Mouse (Mus musculus) embryonic facial prominence, embryonic 14.5 days (tissue): ENCODE measurements around the gene Cask. TPM values are rescaled to one million over a fixed set of nuclear protein-coding genes. Genes with fewer than 3 reads are reported as not detected.

Experiments used
- ATAC-seq: fragments of 200-750 bp; cut with Nextera tagmentation; 2 replicates; pipeline ENCODE4 v1.8.0; 2017; ENCODE audit warnings: low read depth, moderate number of reproducible peaks, moderate TSS enrichment
- DNase-seq: peaks from one replicate; pipeline ENCODE4 v3.0.0-alpha.2; 2015; ENCODE audit warnings: low spot score
- H3K27ac ChIP-seq: fragments of 300-500 bp; sonication (generic); replicated peaks from 2 replicates; pipeline ENCODE4 v1.5.1; 2014; ENCODE audit warnings: low read depth, mild to moderate bottlenecking, low read length, moderate library complexity
- H3K27me3 ChIP-seq: fragments of 300-500 bp; sonication (generic); replicated peaks from 2 replicates; pipeline ENCODE4 v1.6.1; 2014; ENCODE audit warnings: low read length; ENCODE audit not compliant: control insufficient read depth, insufficient read depth
- H3K36me3 ChIP-seq: fragments of 300-500 bp; sonication (generic); 2 replicates; pipeline ENCODE4 v1.6.1; 2014; ENCODE audit warnings: low read length, mixed read lengths; ENCODE audit not compliant: control insufficient read depth, insufficient read depth
- H3K4me1 ChIP-seq: fragments of 300-500 bp; sonication (generic); 2 replicates; pipeline ENCODE4 v1.6.1; 2014; ENCODE audit warnings: antibody characterized with exemption, low read length; ENCODE audit not compliant: control insufficient read depth, insufficient read depth
- H3K4me2 ChIP-seq: fragments of 300-500 bp; sonication (generic); 2 replicates; pipeline ENCODE4 v1.6.1; 2014; ENCODE audit warnings: low read depth, mild to moderate bottlenecking, low read length, moderate library complexity, mixed read lengths
- H3K4me3 ChIP-seq: fragments of 300-500 bp; sonication (generic); 2 replicates; pipeline ENCODE4 v1.5.1; 2014; ENCODE audit warnings: low read depth, mild to moderate bottlenecking, low read length
- H3K9ac ChIP-seq: fragments of 300-500 bp; sonication (generic); 2 replicates; pipeline ENCODE4 v1.6.1; 2014; ENCODE audit warnings: low read depth, mild to moderate bottlenecking, low read length, moderate library complexity, mixed read lengths
- H3K9me3 ChIP-seq: fragments of 300-500 bp; sonication (generic); 2 replicates; pipeline ENCODE4 v1.6.1; 2016; ENCODE audit warnings: low read length; ENCODE audit not compliant: control insufficient read depth
- WGBS: fragments of 180-500 bp; shearing (Covaris S2); extraction: QIAGEN DNeasy Blood & Tissue Kit; methylation state at CpG from one replicate; pipeline ENCODE4 v1.1.7; 2014; 5-methylcytosine and 5-hydroxymethylcytosine counted together
- polyA plus RNA-seq: library from polyadenylated mRNA; unstranded; fragments of >200 nt; fragmentation: Nextera tagmentation; extraction: Ambion mirVana; gene quantifications from 2 replicates; pipeline ENCODE4 v1.2.1, GENCODE M21; 2014

Gene Cask
- polyA plus RNA-seq, 1 experiment from 2014 or later = 20.1 TPM

- Histone ChIP-seq H3K4me2 (no peak overlapping the region), H3K9ac (no peak overlapping the region), H3K36me3 (no peaks in the 10 kb centered on the region), H3K4me3 (no peak overlapping the region), H3K27ac (no peak overlapping the region), H3K27me3 (no peaks in the 10 kb centered on the region; the same call in 1 of the 2 replicates), H3K9me3 (no peaks in the 10 kb centered on the region), H3K4me1 (no peaks in the 10 kb centered on the region)
- 71% methylated on average over 4 of the region's 4 CpGs for WGBS
- no peak for ATAC-seq
- DNase-seq = no peak
Observed at GRCm38 (mm10) chrX:13659201-13659890, 191.8 kb downstream of the Cask start.

- Histone ChIP-seq H3K4me2 (no peak overlapping the region), H3K9me3 (no peaks in the 10 kb centered on the region), H3K4me1 (no peaks in the 10 kb centered on the region), H3K9ac (no peak overlapping the region), H3K36me3 (no peaks in the 10 kb centered on the region), H3K27me3 (no peaks in the 10 kb centered on the region; the same call in 1 of the 2 replicates), H3K27ac (no peak overlapping the region), H3K4me3 (no peak overlapping the region)
- 55% methylated on average over 3 of the region's 3 CpGs for WGBS
- ATAC-seq (no peak), DNase-seq (no peak)
Observed at GRCm38 (mm10) chrX:13658616-13659140, 192.5 kb downstream of the Cask start.

GRCm38 (mm10) chrX:13656721-13657120 lies 194.4 kb downstream of the Cask start:
- DNase-seq (peak; percentile 34), ATAC-seq (no peak)
- Histone ChIP-seq H3K4me1 (no peaks in the 10 kb centered on the region), H3K36me3 (no peaks in the 10 kb centered on the region), H3K4me2 (no peak overlapping the region), H3K27ac (no peak overlapping the region), H3K9me3 (no peaks in the 10 kb centered on the region), H3K27me3 (no peaks in the 10 kb centered on the region), H3K9ac (no peak overlapping the region), H3K4me3 (no peak overlapping the region)
- WGBS = 7% methylated on average over 1 of the region's 1 CpGs

GRCm38 (mm10) chrX:13655906-13656305 lies 195.3 kb downstream of the Cask start:
- Histone ChIP-seq H3K36me3 (no peaks in the 10 kb centered on the region), H3K4me2 (no peak overlapping the region), H3K27ac (no peak overlapping the region), H3K27me3 (no peaks in the 10 kb centered on the region), H3K4me3 (no peak overlapping the region), H3K4me1 (no peaks in the 10 kb centered on the region), H3K9ac (no peak overlapping the region), H3K9me3 (no peaks in the 10 kb centered on the region)
- DNase-seq (no peak), ATAC-seq (no peak)
- WGBS = 71% methylated on average over 6 of the region's 6 CpGs

GRCm38 (mm10) chrX:13655005-13655421 lies 196.2 kb downstream of the Cask start:
- H3K4me1 ChIP-seq = no peaks in the 10 kb centered on the region
- H3K27me3 ChIP-seq = no peaks in the 10 kb centered on the region
- no peak overlapping the region for H3K4me3 ChIP-seq
- no peak overlapping the region for H3K4me2 ChIP-seq
- no peak overlapping the region for H3K9ac ChIP-seq
- WGBS = 78% methylated on average over 3 of the region's 3 CpGs
- no peaks in the 10 kb centered on the region for H3K9me3 ChIP-seq
- ATAC-seq (no peak), DNase-seq (no peak)
- no peak overlapping the region for H3K27ac ChIP-seq
- no peaks in the 10 kb centered on the region for H3K36me3 ChIP-seq

- H3K9me3 ChIP-seq = no peaks in the 10 kb centered on the region
- whole genome bisulfite sequencing = 79% methylated on average over 1 of the region's 1 CpGs
- ATAC-seq (no peak), DNase-seq (no peak)
- H3K36me3 ChIP-seq = no peaks in the 10 kb centered on the region
- H3K9ac ChIP-seq = no peak overlapping the region
- no peak overlapping the region for H3K27ac ChIP-seq
- no peaks in the 10 kb centered on the region for H3K4me1 ChIP-seq
- H3K27me3 ChIP-seq = no peaks in the 10 kb centered on the region; the same call in 1 of the 2 replicates
- no peak overlapping the region for H3K4me2 ChIP-seq
- no peak overlapping the region for H3K4me3 ChIP-seq
Observed at GRCm38 (mm10) chrX:13652291-13652690, 198.9 kb downstream of the Cask start.

- no peak overlapping the region for H3K4me2 ChIP-seq
- DNase-seq (no peak), ATAC-seq (no peak)
- H3K36me3 ChIP-seq = no peaks in the 10 kb centered on the region
- no peak overlapping the region for H3K9ac ChIP-seq
- no peaks in the 10 kb centered on the region; the same call in 1 of the 2 replicates for H3K27me3 ChIP-seq
- no peak overlapping the region for H3K4me3 ChIP-seq
- H3K27ac ChIP-seq = no peak overlapping the region
- 81% methylated on average over 2 of the region's 2 CpGs for WGBS
- H3K4me1 ChIP-seq = no peaks in the 10 kb centered on the region
- no peaks in the 10 kb centered on the region for H3K9me3 ChIP-seq
Observed at GRCm38 (mm10) chrX:13651889-13652288, 199.3 kb downstream of the Cask start.

- Histone ChIP-seq H3K4me2 (no peak overlapping the region), H3K27me3 (no peaks in the 10 kb centered on the region), H3K4me1 (no peaks in the 10 kb centered on the region), H3K4me3 (no peak overlapping the region), H3K9me3 (no peaks in the 10 kb centered on the region), H3K9ac (no peak overlapping the region), H3K27ac (no peak overlapping the region), H3K36me3 (no peaks in the 10 kb centered on the region)
- ATAC-seq = no peak
- WGBS = 57% methylated on average over 2 of the region's 2 CpGs
- no peak for DNase-seq
Observed at GRCm38 (mm10) chrX:13638894-13639293, 212.3 kb downstream of the Cask start.

GRCm38 (mm10) chrX:13636398-13636797 lies 214.8 kb downstream of the Cask start:
- H3K27ac ChIP-seq = no peak overlapping the region
- 87% methylated on average over 1 of the region's 1 CpGs for WGBS
- no peak for ATAC-seq
- no peak for DNase-seq
- no peak overlapping the region for H3K9ac ChIP-seq
- no peak overlapping the region for H3K4me3 ChIP-seq
- H3K27me3 ChIP-seq = no peaks in the 10 kb centered on the region
- no peaks in the 10 kb centered on the region for H3K9me3 ChIP-seq
- no peaks in the 10 kb centered on the region for H3K36me3 ChIP-seq
- no peaks in the 10 kb centered on the region for H3K4me1 ChIP-seq
- no peak overlapping the region for H3K4me2 ChIP-seq
